Mouse (Mus musculus) forebrain, postnatal 0 days (tissue): Measurements from ENCODE around the gene Acmsd. TPM values are rescaled to one million over a fixed set of nuclear protein-coding genes. Genes with fewer than 3 reads are reported as not detected.

ENCODE experiments used
- ATAC-seq: fragments of 200-750 bp; cut with Nextera tagmentation; 2 replicates; pipeline ENCODE4 v1.8.0; 2017; ENCODE audit warnings: mild to moderate bottlenecking, moderate library complexity
- DNase-seq: peaks from one replicate; pipeline ENCODE4 v3.0.0-alpha.2; 2015
- H3K27ac ChIP-seq: fragments of 300-500 bp; sonication (generic); 2 replicates; pipeline ENCODE4 v1.5.1; 2014; ENCODE audit warnings: low read depth, mild to moderate bottlenecking, antibody characterized with exemption, low read length, moderate library complexity, mixed read lengths
- H3K27me3 ChIP-seq: fragments of 300-500 bp; sonication (generic); 2 replicates; pipeline ENCODE4 v1.6.1; 2014; ENCODE audit warnings: mild to moderate bottlenecking, low read length, mixed read lengths; ENCODE audit not compliant: insufficient read depth
- H3K36me3 ChIP-seq: fragments of 300-500 bp; sonication (generic); 2 replicates; pipeline ENCODE4 v1.6.1; 2014; ENCODE audit warnings: mild to moderate bottlenecking, moderate library complexity; ENCODE audit not compliant: insufficient read depth
- H3K4me1 ChIP-seq: fragments of 300-500 bp; sonication (generic); 2 replicates; pipeline ENCODE4 v1.6.1; 2014; ENCODE audit warnings: antibody characterized with exemption; ENCODE audit not compliant: insufficient read depth
- H3K4me2 ChIP-seq: fragments of 300-500 bp; sonication (generic); 2 replicates; pipeline ENCODE4 v1.6.1; 2014; ENCODE audit warnings: low read depth, mild to moderate bottlenecking, moderate library complexity
- H3K4me3 ChIP-seq: fragments of 300-500 bp; sonication (generic); 2 replicates; pipeline ENCODE4 v1.5.1; 2014; ENCODE audit warnings: low read depth, low read length, mixed read lengths
- H3K9ac ChIP-seq: fragments of 300-500 bp; sonication (generic); 2 replicates; pipeline ENCODE4 v1.6.1; 2014; ENCODE audit warnings: mild to moderate bottlenecking
- H3K9me3 ChIP-seq: fragments of 300-500 bp; sonication (generic); 2 replicates; pipeline ENCODE4 v1.6.1; 2016; ENCODE audit warnings: low read length
- CTCF ChIP-seq: sonication (generic); IDR thresholded peaks from 2 replicates; pipeline ENCODE4 v1.5.1; 2016; ENCODE audit warnings: antibody characterized with exemption, control low read depth, low read depth
- WGBS: fragments of 180-500 bp; shearing (Covaris S2); extraction: QIAGEN DNeasy Blood & Tissue Kit; methylation state at CpG from one replicate; pipeline ENCODE4 v1.1.7; 2014; 5-methylcytosine and 5-hydroxymethylcytosine counted together
- polyA plus RNA-seq: library from polyadenylated mRNA; unstranded; fragments of >200 nt; fragmentation: Nextera tagmentation; extraction: Ambion mirVana; gene quantifications from 2 replicates; pipeline ENCODE4 v1.2.1, GENCODE M21; 2015
- total RNA-seq: library from RNA; depleted of rRNA; stranded (reverse); fragments of >200 nt; gene quantifications from 2 replicates; pipeline ENCODE4 v1.2.3, GENCODE M21; 2014; rRNA removed

Gene Acmsd
- total and polyA plus RNA-seq, 2 experiments from 2014 or later: not detected

- no peaks in the 10 kb centered on the region for H3K27me3 ChIP-seq
- H3K9ac ChIP-seq: no peak overlapping the region
- TF ChIP-seq CTCF: no peak
- ATAC-seq (no peak), DNase-seq (no peak)
- no peaks in the 10 kb centered on the region for H3K9me3 ChIP-seq
- peaks cover 11% of the 10 kb centered on the region for H3K36me3 ChIP-seq
- no peak overlapping the region for H3K27ac ChIP-seq
- H3K4me2 ChIP-seq: no peak overlapping the region
- H3K4me1 ChIP-seq: no peaks in the 10 kb centered on the region
- H3K4me3 ChIP-seq: no peak overlapping the region
- 97% methylated on average over 7 of the region's 7 CpGs for WGBS
These were observed 79.5 kb downstream of the Acmsd start for GRCm38 (mm10) chr1:127808671-127809070.

- Histone ChIP-seq H3K9me3 (no peaks in the 10 kb centered on the region), H3K4me2 (no peak overlapping the region), H3K36me3 (no peaks in the 10 kb centered on the region), H3K27me3 (no peaks in the 10 kb centered on the region), H3K27ac (no peak overlapping the region), H3K9ac (no peak overlapping the region), H3K4me3 (no peak overlapping the region), H3K4me1 (no peaks in the 10 kb centered on the region)
- 83% methylated on average over 7 of the region's 7 CpGs for WGBS
- no peak for TF ChIP-seq CTCF
- ATAC-seq: no peak
- DNase-seq: no peak
These were observed 83.7 kb downstream of the Acmsd start for GRCm38 (mm10) chr1:127812929-127813328.

- Histone ChIP-seq H3K27me3 (no peaks in the 10 kb centered on the region), H3K27ac (no peak overlapping the region), H3K4me2 (no peak overlapping the region), H3K4me1 (no peaks in the 10 kb centered on the region), H3K9me3 (no peaks in the 10 kb centered on the region), H3K4me3 (no peak overlapping the region), H3K9ac (no peak overlapping the region), H3K36me3 (no peaks in the 10 kb centered on the region)
- WGBS: 81% methylated on average over 6 of the region's 6 CpGs
- TF ChIP-seq CTCF: no peak
- ATAC-seq: no peak
- no peak for DNase-seq
These were observed 87.2 kb downstream of the Acmsd start for GRCm38 (mm10) chr1:127816381-127816780.

Other genes starting within 250 kb of the Acmsd start
- gene Tmem163, start 49.9 kb upstream of the Acmsd start, total RNA-seq: 30.7 and 36.7 TPM in 2 replicates
- 25.9 and 37.1 TPM in 2 replicates for gene Tmem163, start 49.9 kb upstream of the Acmsd start, polyA plus RNA-seq
- gene Ccnt2, start 44.8 kb downstream of the Acmsd start, total RNA-seq: 36.2 and 51.5 TPM in 2 replicates
- gene Ccnt2, start 44.8 kb downstream of the Acmsd start, polyA plus RNA-seq: 12.8 and 23.2 TPM in 2 replicates
- 3.2 and 4.6 TPM in 2 replicates for gene Map3k19, start 125.6 kb downstream of the Acmsd start, total RNA-seq
- gene Map3k19, start 125.6 kb downstream of the Acmsd start, polyA plus RNA-seq: 0.28 and 0.94 TPM in 2 replicates
- gene Rab3gap1, start 139.4 kb downstream of the Acmsd start, total RNA-seq: 27.7 and 34.6 TPM in 2 replicates
- gene Rab3gap1, start 139.4 kb downstream of the Acmsd start, polyA plus RNA-seq: 8.5 and 13.5 TPM in 2 replicates